Mouse (Mus musculus) embryonic facial prominence, embryonic 14.5 days (tissue): ENCODE results near the gene Marc1. TPM values are rescaled to one million over a fixed set of nuclear protein-coding genes. Genes with fewer than 3 reads are reported as not detected.

Experiments
- ATAC-seq: fragments of 200-750 bp; cut with Nextera tagmentation; 2 replicates; pipeline ENCODE4 v1.8.0; 2017; ENCODE audit warnings: low read depth, moderate number of reproducible peaks, moderate TSS enrichment
- DNase-seq: peaks from one replicate; pipeline ENCODE4 v3.0.0-alpha.2; 2015; ENCODE audit warnings: low spot score
- H3K27ac ChIP-seq: fragments of 300-500 bp; sonication (generic); replicated peaks from 2 replicates; pipeline ENCODE4 v1.5.1; 2014; ENCODE audit warnings: low read depth, mild to moderate bottlenecking, low read length, moderate library complexity
- H3K27me3 ChIP-seq: fragments of 300-500 bp; sonication (generic); replicated peaks from 2 replicates; pipeline ENCODE4 v1.6.1; 2014; ENCODE audit warnings: low read length; ENCODE audit not compliant: control insufficient read depth, insufficient read depth
- H3K36me3 ChIP-seq: fragments of 300-500 bp; sonication (generic); 2 replicates; pipeline ENCODE4 v1.6.1; 2014; ENCODE audit warnings: low read length, mixed read lengths; ENCODE audit not compliant: control insufficient read depth, insufficient read depth
- H3K4me1 ChIP-seq: fragments of 300-500 bp; sonication (generic); 2 replicates; pipeline ENCODE4 v1.6.1; 2014; ENCODE audit warnings: antibody characterized with exemption, low read length; ENCODE audit not compliant: control insufficient read depth, insufficient read depth
- H3K4me2 ChIP-seq: fragments of 300-500 bp; sonication (generic); 2 replicates; pipeline ENCODE4 v1.6.1; 2014; ENCODE audit warnings: low read depth, mild to moderate bottlenecking, low read length, moderate library complexity, mixed read lengths
- H3K4me3 ChIP-seq: fragments of 300-500 bp; sonication (generic); 2 replicates; pipeline ENCODE4 v1.5.1; 2014; ENCODE audit warnings: low read depth, mild to moderate bottlenecking, low read length
- H3K9ac ChIP-seq: fragments of 300-500 bp; sonication (generic); 2 replicates; pipeline ENCODE4 v1.6.1; 2014; ENCODE audit warnings: low read depth, mild to moderate bottlenecking, low read length, moderate library complexity, mixed read lengths
- H3K9me3 ChIP-seq: fragments of 300-500 bp; sonication (generic); 2 replicates; pipeline ENCODE4 v1.6.1; 2016; ENCODE audit warnings: low read length; ENCODE audit not compliant: control insufficient read depth
- WGBS: fragments of 180-500 bp; shearing (Covaris S2); extraction: QIAGEN DNeasy Blood & Tissue Kit; methylation state at CpG from one replicate; pipeline ENCODE4 v1.1.7; 2014; 5-methylcytosine and 5-hydroxymethylcytosine counted together
- polyA plus RNA-seq: library from polyadenylated mRNA; unstranded; fragments of >200 nt; fragmentation: Nextera tagmentation; extraction: Ambion mirVana; gene quantifications from 2 replicates; pipeline ENCODE4 v1.2.1, GENCODE M21; 2014

Marc1 gene
- polyA plus RNA-seq, 1 experiment from 2014 or later, result 0.08 TPM

DNA sequence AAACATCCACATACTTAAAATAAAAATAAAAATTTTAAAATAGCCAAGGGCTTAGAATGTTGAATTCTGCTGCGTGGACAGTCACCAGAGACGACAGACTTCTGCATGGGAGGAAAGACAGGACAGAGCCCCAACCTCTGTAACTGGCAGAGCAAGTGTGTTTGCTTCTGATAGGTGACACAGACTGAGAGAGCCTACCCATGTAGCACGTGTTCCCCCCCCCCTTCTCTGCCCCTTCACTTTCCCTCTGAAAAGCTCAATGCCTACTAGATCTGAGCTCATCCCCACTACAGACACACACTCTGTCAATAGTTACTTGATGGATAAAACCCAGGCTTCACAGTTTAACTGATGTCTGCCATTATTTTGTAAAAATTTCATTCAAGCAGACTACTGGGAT, 35.9 kb upstream of the Marc1 start:
- H3K4me3 ChIP-seq, result no peak overlapping the region
- no peak overlapping the region for H3K9ac ChIP-seq
- no peak overlapping the region for H3K4me2 ChIP-seq
- no peaks in the 10 kb centered on the region for H3K36me3 ChIP-seq
- peaks cover 6% of the 10 kb centered on the region; the same call in 1 of the 2 replicates for H3K27me3 ChIP-seq
- ATAC-seq, result no peak
- no peak for DNase-seq
- no peaks in the 10 kb centered on the region for H3K9me3 ChIP-seq
- WGBS, result 50% methylated on average over 3 of the region's 3 CpGs
- H3K4me1 ChIP-seq, result peaks cover 10% of the 10 kb centered on the region; the same call in 1 of the 2 replicates
- H3K27ac ChIP-seq, result no peak overlapping the region

- WGBS, result 4% methylated on average over 18 of the region's 18 CpGs
- H3K27me3 ChIP-seq, result peaks cover 6% of the 10 kb centered on the region; the same call in 1 of the 2 replicates
- H3K36me3 ChIP-seq, result no peaks in the 10 kb centered on the region
- DNase-seq (no peak), ATAC-seq (no peak)
- peak within 1 kb of the TSS; percentile 86 for H3K4me3 ChIP-seq
- H3K4me1 ChIP-seq, result peaks cover 10% of the 10 kb centered on the region; the same call in 1 of the 2 replicates
- H3K9ac ChIP-seq, result peak within 1 kb of the TSS; percentile 88
- no peaks in the 10 kb centered on the region for H3K9me3 ChIP-seq
- H3K4me2 ChIP-seq, result peak within 1 kb of the TSS; percentile 70
- H3K27ac ChIP-seq, result peak within 1 kb of the TSS; percentile 87
Measured at GRCm38 (mm10) chr1:184846092-184846750, 35.1 kb upstream of the Marc1 start, which contains the start of gene Marc2. Gene Marc2, minus strand, starts transcription at chr1:184846451.

GRCm38 (mm10) chr1:184845111-184846071, 34.3 kb upstream of the Marc1 start:
- peak overlapping the region; percentile 87 for H3K27ac ChIP-seq
- ATAC-seq (peak; percentile 98), DNase-seq (peak; percentile 95)
- H3K9ac ChIP-seq, result peak overlapping the region; percentile 88
- peak overlapping the region; percentile 86 for H3K4me3 ChIP-seq
- peaks cover 10% of the 10 kb centered on the region; the same call in 1 of the 2 replicates for H3K4me1 ChIP-seq
- H3K36me3 ChIP-seq, result peaks cover 1% of the 10 kb centered on the region; the same call in 1 of the 2 replicates
- H3K9me3 ChIP-seq, result no peaks in the 10 kb centered on the region
- peak overlapping the region; percentile 70 for H3K4me2 ChIP-seq
- H3K27me3 ChIP-seq, result peaks cover 6% of the 10 kb centered on the region; the same call in 1 of the 2 replicates
- WGBS, result under 1% methylated on average over 60 of the region's 67 CpGs

GRCm38 (mm10) chr1:184844326-184845066, 33.4 kb upstream of the Marc1 start:
- DNase-seq, result peak; percentile 60
- ATAC-seq, result no peak
- WGBS, result 15% methylated on average over 15 of the region's 15 CpGs

GRCm38 (mm10) chr1:184837649-184838048, 26.5 kb upstream of the Marc1 start:
- no peaks in the 10 kb centered on the region for H3K27me3 ChIP-seq
- DNase-seq (no peak), ATAC-seq (no peak)
- H3K9ac ChIP-seq, result no peak overlapping the region
- H3K9me3 ChIP-seq, result no peaks in the 10 kb centered on the region
- H3K4me2 ChIP-seq, result no peak overlapping the region
- no peak overlapping the region for H3K4me3 ChIP-seq
- WGBS, result 88% methylated on average over 4 of the region's 4 CpGs
- no peak overlapping the region for H3K27ac ChIP-seq
- H3K4me1 ChIP-seq, result no peaks in the 10 kb centered on the region
- peaks cover 46% of the 10 kb centered on the region for H3K36me3 ChIP-seq

More at GRCm38 (mm10) chr1:184844326-184845066, 33.4 kb upstream of the Marc1 start:
- Histone ChIP-seq H3K4me3 (peak overlapping the region; percentile 86), H3K27ac (peak overlapping the region; percentile 87), H3K4me2 (peak overlapping the region; percentile 70), H3K4me1 (peaks cover 10% of the 10 kb centered on the region; the same call in 1 of the 2 replicates), H3K36me3 (peaks cover 7% of the 10 kb centered on the region; the same call in 1 of the 2 replicates), H3K9me3 (no peaks in the 10 kb centered on the region), H3K9ac (peak overlapping the region; percentile 88), H3K27me3 (peaks cover 6% of the 10 kb centered on the region; the same call in 1 of the 2 replicates)

DNA sequence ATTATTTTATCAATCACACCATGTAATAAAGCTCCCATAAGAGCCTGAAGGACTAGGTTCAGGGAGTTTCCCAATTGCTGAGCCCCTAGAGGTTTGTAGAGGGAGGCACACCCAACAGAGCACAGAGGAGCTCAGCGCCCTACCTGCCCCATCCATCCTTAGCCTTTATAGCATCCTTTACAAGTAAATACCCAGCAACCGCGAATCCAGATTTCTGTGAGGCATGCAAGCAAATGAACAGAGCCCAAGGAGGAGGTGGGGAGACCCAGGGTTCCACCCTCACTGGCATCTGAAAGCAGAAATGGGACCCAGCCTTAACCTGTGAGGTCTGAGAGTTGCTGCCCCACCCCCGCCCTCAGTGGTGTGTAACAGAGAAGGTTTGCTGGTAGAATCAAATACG, 25.2 kb upstream of the Marc1 start:
- Histone ChIP-seq H3K27me3 (no peaks in the 10 kb centered on the region), H3K36me3 (peaks cover 59% of the 10 kb centered on the region), H3K4me2 (no peak overlapping the region), H3K9ac (no peak overlapping the region), H3K4me1 (no peaks in the 10 kb centered on the region), H3K9me3 (no peaks in the 10 kb centered on the region), H3K4me3 (no peak overlapping the region), H3K27ac (no peak overlapping the region)
- DNase-seq (no peak), ATAC-seq (no peak)
- 75% methylated on average over 5 of the region's 5 CpGs for WGBS

DNA sequence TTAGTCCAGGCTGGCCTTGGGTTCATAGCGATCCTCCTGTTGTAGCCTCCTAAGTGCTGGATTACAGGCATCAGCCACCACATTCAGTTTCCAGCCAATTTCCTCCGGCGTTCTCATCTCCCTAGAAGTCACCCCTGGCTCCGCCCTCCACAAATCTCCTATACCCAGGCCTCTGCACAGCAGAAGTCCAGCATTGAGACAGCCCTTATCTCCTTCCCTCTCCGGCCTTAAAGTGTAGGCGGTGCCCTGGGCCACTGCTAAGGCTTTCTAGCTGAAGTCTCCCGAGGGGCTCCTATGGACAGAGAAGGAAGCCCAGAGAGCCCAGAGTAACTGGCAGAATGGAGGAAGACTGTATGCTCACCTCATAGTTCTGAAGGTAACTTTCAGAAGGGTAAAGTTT, 22.4 kb upstream of the Marc1 start:
- Histone ChIP-seq H3K4me1 (no peaks in the 10 kb centered on the region), H3K27me3 (no peaks in the 10 kb centered on the region), H3K36me3 (peaks cover 72% of the 10 kb centered on the region), H3K27ac (no peak overlapping the region), H3K9ac (no peak overlapping the region), H3K9me3 (no peaks in the 10 kb centered on the region), H3K4me3 (no peak overlapping the region), H3K4me2 (no peak overlapping the region)
- DNase-seq, result no peak
- no peak for ATAC-seq
- 90% methylated on average over 7 of the region's 7 CpGs for WGBS

GRCm38 (mm10) chr1:184832211-184832610, 21.1 kb upstream of the Marc1 start:
- peaks cover 68% of the 10 kb centered on the region for H3K36me3 ChIP-seq
- ATAC-seq, result no peak
- no peaks in the 10 kb centered on the region for H3K27me3 ChIP-seq
- H3K4me3 ChIP-seq, result no peak overlapping the region
- no peak for DNase-seq
- WGBS, result 86% methylated on average over 10 of the region's 10 CpGs
- no peaks in the 10 kb centered on the region for H3K9me3 ChIP-seq
- H3K4me2 ChIP-seq, result no peak overlapping the region
- H3K4me1 ChIP-seq, result no peaks in the 10 kb centered on the region
- H3K27ac ChIP-seq, result no peak overlapping the region
- H3K9ac ChIP-seq, result no peak overlapping the region
